In the genomic region with DNA sequence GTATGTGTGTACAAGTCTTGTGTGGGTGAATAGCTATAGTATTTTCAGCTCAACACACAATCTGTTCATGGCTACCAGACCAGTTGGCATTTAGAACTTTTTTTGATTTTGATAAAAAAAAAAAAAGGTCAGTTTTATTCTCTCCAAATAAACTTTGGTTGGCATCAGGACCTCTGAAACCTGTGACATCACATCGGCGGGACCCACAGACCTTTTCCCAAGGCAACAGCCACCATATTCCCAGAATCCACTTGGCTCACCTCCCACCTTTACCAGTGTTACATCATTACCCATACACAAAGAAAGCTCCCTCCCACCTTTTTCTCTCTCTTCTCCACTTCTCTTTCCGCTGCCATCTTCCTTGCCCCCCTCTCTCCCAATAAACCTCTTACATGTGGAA, we compare ENCODE assay signal across 17 mouse cellular contexts. TPM values are rescaled to one million over a fixed set of nuclear protein-coding genes. Genes with fewer than 3 reads are reported as not detected.
"Had no signal": no experiment of that assay in that cellular context is flagged by ENCODE, and none has a peak within 500 bp of the region (broad histone marks: within the 10 kb centered on the region; RNA-seq: fewer than 3 reads in every experiment).

No protein-coding gene starts in this region.

- H3K4me3 ChIP-seq: limb, embryonic 10.5 days; limb, embryonic 13.5 days; liver, embryonic 12.5 days; liver, embryonic 15.5 days; lung, embryonic 15.5 days; megakaryocyte, embryonic 14.5 days; midbrain, embryonic 12.5 days had no signal

- ATAC-seq: intestine, postnatal 0 days; liver, embryonic 12.5 days had no signal

- H3K27me3 ChIP-seq: limb, embryonic 13.5 days; liver, embryonic 12.5 days; liver, embryonic 15.5 days; lung, embryonic 15.5 days; midbrain, embryonic 12.5 days had no signal

- H3K9me3 ChIP-seq: limb, embryonic 10.5 days; limb, embryonic 13.5 days; liver, embryonic 12.5 days; liver, embryonic 15.5 days; lung, embryonic 15.5 days; megakaryocyte, embryonic 14.5 days; midbrain, embryonic 12.5 days had no signal

- DNase-seq: kidney, adult 8-10 months; kidney, postnatal 25 days; liver; lung, adult 18-20 months; lung, postnatal 10 days; lung, postnatal 36 days; thymus, adult 18-20 months; thymus, postnatal 36 days had no signal

- H3K36me3 ChIP-seq: limb, embryonic 10.5 days; limb, embryonic 13.5 days; liver, embryonic 12.5 days; liver, embryonic 15.5 days; lung, embryonic 15.5 days; midbrain, embryonic 12.5 days had no signal

- H3K4me1 ChIP-seq: liver, embryonic 12.5 days; liver, embryonic 15.5 days; lung, embryonic 15.5 days; megakaryocyte, embryonic 14.5 days had no signal

- H3K9ac ChIP-seq: limb, embryonic 13.5 days; liver, embryonic 12.5 days; liver, embryonic 15.5 days; lung, embryonic 15.5 days; midbrain, embryonic 12.5 days had no signal

- H3K27ac ChIP-seq: kidney, postnatal 0 days; limb, embryonic 10.5 days; limb, embryonic 13.5 days; liver, embryonic 12.5 days; liver, embryonic 15.5 days; lung, embryonic 15.5 days; midbrain, embryonic 12.5 days had no signal

- H3K4me2 ChIP-seq: limb, embryonic 13.5 days; liver, embryonic 12.5 days; liver, embryonic 15.5 days; lung, embryonic 15.5 days; midbrain, embryonic 12.5 days had no signal

RNA-seq across cellular contexts. Expression of a gene that starts 36.4 kb away (rescaled TPM):
- polyA plus RNA-seq: liver, embryonic 15.5 days had no signal
